Mouse (Mus musculus) limb, embryonic 11.5 days (tissue): ENCODE measurements around the gene Magoh. TPM values are rescaled to one million over a fixed set of nuclear protein-coding genes. Genes with fewer than 3 reads are reported as not detected.

Experiments used
- ATAC-seq: fragments of 200-750 bp; cut with Nextera tagmentation; 2 replicates; pipeline ENCODE4 v1.8.0; 2017; ENCODE audit warnings: low read depth; ENCODE audit not compliant: insufficient number of reproducible peaks, low FRiP score, low TSS enrichment
- DNase-seq: peaks from one replicate; pipeline ENCODE4 v3.0.0-alpha.2; 2015; ENCODE audit warnings: low spot score
- H3K27ac ChIP-seq: fragments of 300-500 bp; sonication (generic); replicated peaks from 2 replicates; pipeline ENCODE4 v1.5.1; 2014; ENCODE audit warnings: low read depth, mild to moderate bottlenecking, low read length
- H3K27me3 ChIP-seq: fragments of 300-500 bp; sonication (generic); 2 replicates; pipeline ENCODE4 v1.6.1; 2014; ENCODE audit warnings: mild to moderate bottlenecking, low read length, mixed read lengths; ENCODE audit not compliant: control insufficient read depth, insufficient read depth
- H3K36me3 ChIP-seq: fragments of 300-500 bp; sonication (generic); 2 replicates; pipeline ENCODE4 v1.6.1; 2014; ENCODE audit warnings: mild to moderate bottlenecking, low read length, moderate library complexity, mixed read lengths; ENCODE audit not compliant: control insufficient read depth, insufficient read depth
- H3K4me1 ChIP-seq: fragments of 300-500 bp; sonication (generic); 2 replicates; pipeline ENCODE4 v1.6.1; 2014; ENCODE audit warnings: low read length, mixed read lengths; ENCODE audit not compliant: control insufficient read depth, insufficient read depth
- H3K4me2 ChIP-seq: fragments of 300-500 bp; sonication (generic); 2 replicates; pipeline ENCODE4 v1.6.1; 2014; ENCODE audit warnings: low read depth, mild to moderate bottlenecking, moderate library complexity; ENCODE audit not compliant: severe bottlenecking
- H3K4me3 ChIP-seq: fragments of 300-500 bp; sonication (generic); 2 replicates; pipeline ENCODE4 v1.5.1; 2014; ENCODE audit warnings: low read depth, low read length
- H3K9ac ChIP-seq: fragments of 300-500 bp; sonication (generic); 2 replicates; pipeline ENCODE4 v1.6.1; 2014; ENCODE audit warnings: mild to moderate bottlenecking, low read length
- H3K9me3 ChIP-seq: fragments of 300-500 bp; sonication (generic); 2 replicates; pipeline ENCODE4 v1.6.1; 2016; ENCODE audit warnings: low read length; ENCODE audit not compliant: control insufficient read depth
- WGBS: fragments of 180-500 bp; shearing (Covaris S2); extraction: QIAGEN DNeasy Blood & Tissue Kit; methylation state at CpG from one replicate; pipeline ENCODE4 v1.1.7; 2014; 5-methylcytosine and 5-hydroxymethylcytosine counted together
- polyA plus RNA-seq: library from polyadenylated mRNA; unstranded; fragments of >200 nt; fragmentation: Nextera tagmentation; extraction: Ambion mirVana; gene quantifications from 2 replicates; pipeline ENCODE4 v1.2.1, GENCODE M21; 2014

Gene Magoh
- polyA plus RNA-seq, 1 experiment from 2014 or later, result 285 TPM

DNA sequence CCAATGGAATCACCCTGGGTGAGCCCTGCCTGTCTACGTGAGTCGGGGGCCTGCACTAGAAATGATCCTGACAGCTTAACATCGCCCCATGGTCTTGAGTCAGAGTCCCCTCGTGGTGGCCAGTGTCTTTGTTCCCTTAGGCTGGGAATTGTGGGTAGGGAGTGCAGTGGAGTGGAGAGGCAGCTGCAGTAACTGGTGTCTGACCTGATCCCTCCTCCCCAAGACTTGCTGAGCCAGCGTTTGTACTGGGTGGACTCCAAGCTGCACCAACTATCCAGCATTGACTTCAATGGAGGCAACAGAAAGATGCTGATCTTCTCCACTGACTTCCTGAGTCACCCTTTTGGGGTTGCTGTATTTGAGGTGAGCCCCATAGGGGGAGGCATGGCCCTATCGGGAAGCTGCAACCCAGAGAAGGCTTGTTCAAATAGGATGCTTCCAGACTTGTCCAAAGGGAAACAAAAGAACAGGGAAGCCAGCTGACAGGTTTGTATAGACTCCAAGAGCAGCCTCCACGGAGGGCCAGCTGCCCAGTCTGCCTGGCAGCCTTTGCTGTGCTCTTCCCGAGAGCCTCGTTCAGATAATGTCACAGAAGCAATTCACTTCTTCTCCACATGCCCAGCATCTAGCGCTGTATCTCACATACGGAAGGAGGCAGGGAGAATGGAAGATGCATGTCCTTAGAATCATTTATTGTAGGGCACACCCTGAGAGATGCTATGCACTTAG, 22.4 kb upstream of the Magoh start:
- 80% methylated on average over 11 of the region's 11 CpGs for WGBS
- Histone ChIP-seq H3K4me3 (no peak overlapping the region), H3K36me3 (no peaks in the 10 kb centered on the region; the same call in 1 of the 2 replicates), H3K9me3 (no peaks in the 10 kb centered on the region), H3K9ac (no peak overlapping the region), H3K4me1 (no peaks in the 10 kb centered on the region), H3K27me3 (no peaks in the 10 kb centered on the region), H3K27ac (no peak overlapping the region), H3K4me2 (no peak overlapping the region)
- ATAC-seq (no peak), DNase-seq (no peak)

DNA sequence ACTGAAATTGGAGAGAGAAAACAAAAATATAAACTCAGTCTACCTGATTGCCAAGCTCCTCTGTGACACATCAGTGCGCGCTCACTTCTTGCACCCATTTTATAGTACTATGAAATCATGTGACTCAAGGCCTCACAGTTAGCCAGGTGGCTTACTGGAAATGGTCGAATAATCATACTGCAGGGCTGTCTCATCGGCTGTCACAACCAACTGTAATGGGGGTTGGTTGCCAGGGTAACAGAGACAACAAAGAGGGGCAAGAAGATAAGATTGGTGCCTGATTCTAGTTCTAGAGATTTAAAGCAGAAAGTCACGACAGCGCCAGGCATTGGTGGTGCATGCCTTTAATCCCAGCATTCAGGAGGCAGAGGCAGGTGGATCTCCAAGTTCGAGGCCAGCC, 20.6 kb upstream of the Magoh start:
- Histone ChIP-seq H3K9ac (no peak overlapping the region), H3K4me2 (no peak overlapping the region), H3K4me1 (no peaks in the 10 kb centered on the region), H3K9me3 (no peaks in the 10 kb centered on the region), H3K27me3 (no peaks in the 10 kb centered on the region), H3K27ac (no peak overlapping the region), H3K36me3 (no peaks in the 10 kb centered on the region; the same call in 1 of the 2 replicates), H3K4me3 (no peak overlapping the region)
- no peak for DNase-seq
- no peak for ATAC-seq
- 93% methylated on average over 7 of the region's 7 CpGs for WGBS

DNA sequence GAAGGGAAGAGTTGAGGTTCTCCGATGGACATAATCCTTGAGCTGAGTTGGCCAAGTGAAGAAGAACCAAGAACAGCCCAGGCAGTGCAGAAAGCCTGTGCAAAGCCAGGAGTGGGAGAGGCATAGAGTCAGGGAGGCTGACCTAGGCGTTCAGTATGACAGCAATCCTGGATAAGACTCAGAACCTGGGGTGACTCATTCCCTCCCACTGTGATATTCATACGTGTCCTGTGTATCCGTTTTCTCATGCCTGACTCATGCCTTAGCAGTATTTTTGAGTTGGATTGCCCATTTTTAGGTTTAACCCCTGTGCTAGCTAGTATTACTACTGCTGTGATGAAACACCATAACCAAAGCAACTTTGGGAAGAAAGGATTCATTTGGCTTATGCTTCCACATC, 14.7 kb upstream of the Magoh start:
- no peaks in the 10 kb centered on the region for H3K9me3 ChIP-seq
- no peak overlapping the region for H3K27ac ChIP-seq
- DNase-seq, result no peak
- no peaks in the 10 kb centered on the region for H3K27me3 ChIP-seq
- WGBS, result 89% methylated on average over 4 of the region's 4 CpGs
- H3K9ac ChIP-seq, result no peak overlapping the region
- no peak overlapping the region for H3K4me3 ChIP-seq
- ATAC-seq, result no peak
- no peaks in the 10 kb centered on the region for H3K4me1 ChIP-seq
- no peaks in the 10 kb centered on the region for H3K36me3 ChIP-seq
- no peak overlapping the region for H3K4me2 ChIP-seq

DNA sequence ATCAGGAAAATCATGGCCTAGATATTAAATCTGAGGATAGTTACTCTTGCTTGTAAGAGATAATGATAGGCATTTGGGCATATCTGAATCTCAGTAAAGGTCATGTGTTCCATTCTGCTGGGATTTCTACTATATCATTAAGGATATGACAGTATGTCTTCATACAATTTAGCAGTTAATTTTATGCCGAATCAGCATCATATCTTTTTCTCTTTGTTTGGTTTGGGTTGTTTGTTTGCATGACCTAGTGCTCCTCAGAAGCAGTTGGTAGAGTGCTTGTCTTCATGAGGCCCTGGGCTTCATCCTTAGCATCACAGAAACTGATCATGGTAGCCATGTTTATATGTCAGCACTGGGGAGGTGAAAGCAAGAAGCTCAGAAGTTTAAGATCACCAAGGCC, 2.1 kb downstream of the Magoh start:
- WGBS, result 89% methylated on average over 1 of the region's 1 CpGs
- Histone ChIP-seq H3K36me3 (peaks cover 24% of the 10 kb centered on the region), H3K27me3 (no peaks in the 10 kb centered on the region), H3K9ac (no peak overlapping the region), H3K4me1 (0 out of 2 replicates have a peak, but pooled peaks cover 3% of the 10 kb centered on the region), H3K9me3 (no peaks in the 10 kb centered on the region), H3K4me2 (no peak overlapping the region), H3K4me3 (no peak overlapping the region), H3K27ac (no peak overlapping the region)
- ATAC-seq, result no peak
- DNase-seq, result no peak

DNA sequence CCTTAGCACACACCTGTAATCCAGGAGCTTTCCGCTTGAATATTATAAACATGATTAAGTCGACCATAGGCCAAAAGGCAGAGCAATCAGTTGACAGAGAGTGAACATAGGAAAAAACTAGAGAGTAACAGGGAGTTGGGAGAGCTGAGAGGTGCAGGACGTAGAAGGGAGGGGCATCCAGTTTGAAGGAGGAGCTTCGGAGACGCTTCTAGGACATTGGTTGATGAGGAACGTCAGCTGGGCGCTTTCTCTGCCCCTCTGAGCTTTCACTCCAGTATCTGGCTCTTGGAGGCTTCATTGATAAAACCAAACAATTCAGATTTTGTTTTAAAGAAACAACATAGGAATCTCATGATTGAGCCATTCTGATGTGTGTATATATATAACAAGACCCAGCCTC, 6.8 kb downstream of the Magoh start:
- Histone ChIP-seq H3K9ac (no peak overlapping the region), H3K9me3 (no peaks in the 10 kb centered on the region), H3K27ac (no peak overlapping the region), H3K4me3 (no peak overlapping the region), H3K36me3 (peaks cover 24% of the 10 kb centered on the region), H3K4me1 (no peaks in the 10 kb centered on the region), H3K27me3 (no peaks in the 10 kb centered on the region), H3K4me2 (no peak overlapping the region)
- ATAC-seq (no peak), DNase-seq (no peak)
- WGBS, result 81% methylated on average over 7 of the region's 7 CpGs

DNA sequence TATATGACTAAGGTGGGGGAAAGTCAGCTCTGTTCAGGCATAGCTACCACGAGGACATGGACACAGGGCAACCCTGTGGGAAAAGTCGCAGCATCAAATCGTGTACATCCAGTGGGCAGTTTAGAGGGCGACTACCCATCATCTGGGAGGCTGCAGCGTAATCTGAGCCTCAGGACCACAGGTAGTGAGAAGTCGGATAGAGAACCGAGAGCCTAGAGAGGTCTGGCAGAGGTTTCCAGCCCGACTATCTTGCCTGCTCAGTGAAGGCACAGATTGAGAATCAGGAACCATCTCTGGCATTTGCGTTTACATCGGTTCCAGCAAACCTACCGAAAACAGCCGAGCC, 9.8 kb downstream of the Magoh start:
- Histone ChIP-seq H3K27ac (no peak overlapping the region), H3K4me3 (peak overlapping the region; percentile 56), H3K27me3 (no peaks in the 10 kb centered on the region), H3K36me3 (peaks cover 16% of the 10 kb centered on the region), H3K9ac (peak overlapping the region; percentile 61), H3K9me3 (no peaks in the 10 kb centered on the region), H3K4me1 (no peaks in the 10 kb centered on the region), H3K4me2 (peak overlapping the region; percentile 60)
- peak; percentile 10; the same call in 1 of the 2 replicates for ATAC-seq
- no peak for DNase-seq
- WGBS, result 2% methylated on average over 12 of the region's 12 CpGs

DNA sequence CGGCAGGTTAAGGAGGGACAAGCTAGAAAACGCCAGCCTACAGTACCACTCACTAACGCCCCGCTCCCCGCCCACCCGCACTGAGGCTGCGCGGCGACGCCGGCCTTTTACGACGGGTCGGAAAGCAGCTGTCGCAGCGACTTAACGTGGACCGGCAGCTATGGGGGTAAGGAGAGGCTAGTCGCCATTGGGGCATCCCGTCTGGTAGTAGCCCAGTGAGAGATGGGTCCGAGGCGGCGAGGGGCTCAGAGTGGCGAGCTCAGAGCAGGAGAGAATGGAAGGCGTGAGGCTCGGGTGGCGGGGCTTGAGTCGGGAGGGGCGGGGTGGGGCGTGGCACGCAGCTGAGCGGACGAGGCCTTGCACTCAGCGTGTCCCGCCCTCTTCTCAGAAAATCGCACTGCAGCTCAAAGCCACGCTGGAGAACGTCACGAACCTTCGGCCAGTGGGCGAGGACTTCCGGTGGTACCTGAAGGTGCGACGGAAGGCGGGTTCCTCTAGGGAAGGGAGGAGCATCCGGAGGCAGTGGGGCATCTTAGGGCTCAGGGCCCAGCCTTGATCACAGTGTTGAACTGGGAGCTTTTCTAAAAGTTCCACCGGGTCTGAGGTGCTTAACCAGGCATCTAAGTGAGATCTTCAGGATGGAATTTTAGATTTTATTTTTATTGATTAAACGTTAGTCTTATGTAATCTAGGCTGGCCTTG, 10.3 kb downstream of the Magoh start, which contains the start of gene 0610037L13Rik:
Gene 0610037L13Rik (plus strand): TSS at position 83 of the 702 bp plus-strand sequence.
- Histone ChIP-seq H3K4me3 (peak within 1 kb of the TSS; percentile 56), H3K9me3 (no peaks in the 10 kb centered on the region), H3K4me1 (no peaks in the 10 kb centered on the region), H3K36me3 (peaks cover 11% of the 10 kb centered on the region), H3K9ac (peak within 1 kb of the TSS; percentile 61), H3K27ac (no peak within 1 kb of the TSS; the same call in 1 of the 2 replicates), H3K27me3 (no peaks in the 10 kb centered on the region), H3K4me2 (peak within 1 kb of the TSS; percentile 60)
- peak; percentile 94 for DNase-seq
- ATAC-seq, result peak; percentile 90
- WGBS, result under 1% methylated on average over 48 of the region's 48 CpGs

DNA sequence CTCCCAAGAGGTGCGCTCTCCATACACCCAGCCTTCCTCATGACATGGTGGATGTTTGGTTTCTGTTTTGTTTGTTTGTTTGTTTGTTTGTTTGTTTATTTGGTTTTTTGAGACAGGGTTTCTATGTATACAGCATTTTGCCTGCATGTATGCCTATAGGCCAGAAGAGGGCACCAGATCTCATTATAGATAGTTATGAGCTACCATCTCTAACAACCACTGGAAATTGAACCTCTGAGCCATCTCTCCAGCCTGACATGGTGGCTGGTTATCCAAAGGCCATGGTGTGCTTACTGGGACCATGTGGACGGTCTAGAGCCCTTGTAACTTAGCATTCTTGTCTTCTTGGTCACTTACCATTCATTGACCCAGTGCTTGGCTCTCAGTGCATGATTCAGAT, 13.1 kb downstream of the Magoh start:
- H3K36me3 ChIP-seq, result peaks cover 6% of the 10 kb centered on the region; the same call in 1 of the 2 replicates
- WGBS, result 88% methylated on average over 2 of the region's 2 CpGs
- DNase-seq (no peak), ATAC-seq (no peak)
- H3K9ac ChIP-seq, result no peak overlapping the region
- no peaks in the 10 kb centered on the region for H3K4me1 ChIP-seq
- no peaks in the 10 kb centered on the region for H3K9me3 ChIP-seq
- no peak overlapping the region for H3K4me2 ChIP-seq
- H3K27ac ChIP-seq, result no peak overlapping the region
- H3K27me3 ChIP-seq, result no peaks in the 10 kb centered on the region
- H3K4me3 ChIP-seq, result no peak overlapping the region
